Comparison of ENCODE assay signal across 11 mouse cellular contexts in genomic region chr1:189800211-189800961, GRCm38 (mm10).
A peak's percentile ranks its signal among the peaks of the same experiment; 100 is the strongest.
DNase-seq lines count a peak whose midpoint lies in the region; ATAC-seq and TF ChIP-seq lines count a peak whose summit lies in the region.
"Had no signal": no experiment of that assay in that cellular context is flagged by ENCODE, and none has a peak within 500 bp of the region (broad histone marks: within the 10 kb centered on the region; RNA-seq: fewer than 3 reads in every experiment).

No protein-coding gene starts in this region.

- DNase-seq in adrenal gland, postnatal 25 days: peak; percentile 10
- no peak for DNase-seq in adrenal gland, postnatal 10 days
- peak; percentile 28 to 71 for DNase-seq in layer of hippocampus, adult 18-20 months (ENCODE audit: low spot score in 2 of 2)
- DNase-seq in layer of hippocampus, postnatal 25 days (ENCODE audit: extremely low spot score in 1 of 2, low spot score in 1 of 2): no peak
- DNase-seq in frontal cortex, adult 2 months (ENCODE audit: extremely low spot score in 1 of 2, low spot score in 1 of 2): peak; percentile 21 to 65
- DNase-seq in retina, postnatal 1 day: peak; percentile 64
- no peak for DNase-seq in lung, adult 2 months
- DNase-seq: heart, adult 18-20 months; kidney, postnatal 14 days had no signal

- 66% methylated on average over 13 of the region's 13 CpGs for WGBS in lung, adult 2 months

- H3K4me1 ChIP-seq in lung, adult 2 months (ENCODE audit: control insufficient read depth, insufficient read depth, low read length): peaks cover 9% of the 10 kb centered on the region

- H3K4me3 ChIP-seq in lung, adult 2 months (replicated peaks; ENCODE audit: extremely low read depth, low read depth, low read length): no peak overlapping the region
- H3K4me3 ChIP-seq: neural tube, embryonic 13.5 days had no signal

- TF ChIP-seq POLR2A in lung, adult 2 months (IDR thresholded peaks at IDR 0.05; ENCODE audit: borderline replicate concordance, extremely low read depth, low read depth, low read length): no peak

- no peak for TF ChIP-seq CTCF in lung, adult 2 months (IDR thresholded peaks at IDR 0.05; ENCODE audit: insufficient read depth, low read length)

- no peak for ATAC-seq in erythroid progenitor cell, adult 5-6 weeks (replicated peaks; ENCODE audit: low FRiP score, poor library complexity, severe bottlenecking)

Comparison
In these comparisons a context has a peak if more than half of its experiments do, and no peak if none do; other contexts are left out.
1. DNase-seq: peak in adrenal gland, postnatal 25 days (single experiment), layer of hippocampus, adult 18-20 months (2 of 2), frontal cortex, adult 2 months (2 of 2) and retina, postnatal 1 day (single experiment); none in adrenal gland, postnatal 10 days (single experiment), layer of hippocampus, postnatal 25 days (0 of 2) and lung, adult 2 months (single experiment).